Mouse (Mus musculus): ENCODE measurements around the gene Fbf1.

DNA sequence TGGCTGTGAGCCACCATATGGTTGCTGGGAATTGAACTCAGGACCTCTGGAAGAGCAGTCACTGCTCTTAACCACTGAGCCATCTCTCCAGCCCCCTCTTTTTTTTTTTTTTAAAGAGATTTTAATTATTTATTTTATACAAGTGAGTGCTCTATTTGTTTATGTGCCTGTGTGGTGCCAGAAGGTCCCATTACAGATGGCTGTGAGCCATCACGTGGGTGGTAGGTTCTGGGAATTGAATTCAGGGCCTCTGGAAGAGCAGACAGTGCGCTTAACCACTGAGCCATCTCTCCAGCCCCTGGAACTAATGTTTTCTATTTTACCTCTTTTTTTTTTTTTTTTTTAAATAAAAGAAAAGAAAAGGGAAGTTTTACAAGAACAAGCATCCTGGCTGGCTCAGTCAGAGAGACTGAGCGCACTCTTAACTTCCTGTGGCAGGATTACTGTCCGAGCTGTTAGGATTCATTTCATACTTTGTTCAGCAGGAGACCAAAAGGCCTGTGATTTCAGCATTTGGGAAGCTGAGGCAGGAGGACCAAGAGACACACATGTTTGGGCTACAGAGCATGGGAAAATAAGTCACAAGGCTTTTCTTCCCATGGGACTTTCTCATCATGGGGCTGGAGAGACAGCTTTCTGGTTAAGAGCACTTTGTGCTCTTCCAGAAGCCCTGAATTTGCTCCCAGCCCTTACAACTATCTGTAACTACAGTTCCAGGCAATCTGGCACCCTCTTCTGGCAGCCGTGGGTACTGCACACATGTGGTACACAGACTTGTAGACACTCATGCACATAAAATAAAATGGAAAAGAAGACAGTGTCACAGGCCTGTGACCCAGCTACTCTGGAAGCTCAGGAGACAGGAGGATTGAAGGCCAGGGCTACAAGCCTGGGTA is 71.5 kb downstream of the Fbf1 start:
- TF ChIP-seq GATA1 (IDR thresholded peaks at IDR 0.05; ENCODE audit: borderline replicate concordance, low read length) = no peak
- TF ChIP-seq FLI1 (IDR thresholded peaks at IDR 0.05; ENCODE audit: low read length) = no peak
